Mouse (Mus musculus): Measurements from ENCODE around the gene Tmod2. TPM values are rescaled to one million over a fixed set of nuclear protein-coding genes. Genes with fewer than 3 reads are reported as not detected.
"Not testable (repeated sequence)": the region's sequence is repeated elsewhere in the genome, so short reads cannot be mapped to it uniquely, and the experiment has no call there.

The Tmod2 gene
- total and polyA plus RNA-seq, 2 experiments: 0.09 TPM; not detected in 1

GRCm38 (mm10) chr9:75536422-75536821 lies 74.7 kb downstream of the Tmod2 start:
- no peak for DNase-seq (ENCODE audit: extremely low read depth, low read depth, low spot score)
- TF ChIP-seq CTCF (IDR thresholded peaks at IDR 0.05; ENCODE audit: low read depth, low read length): no peak
- no peak for TF ChIP-seq POLR2A (IDR thresholded peaks at IDR 0.05; ENCODE audit: extremely low read depth, insufficient read depth, low read length)

GRCm38 (mm10) chr9:75534431-75534962 lies 76.6 kb downstream of the Tmod2 start:
- H3K4me1 ChIP-seq (ENCODE audit: control insufficient read depth, insufficient read depth, low read length): no peaks in the 10 kb centered on the region
- TF ChIP-seq POLR2A (IDR thresholded peaks at IDR 0.05; ENCODE audit: extremely low read depth, insufficient read depth, low read length) (no peak), CTCF (IDR thresholded peaks at IDR 0.05; ENCODE audit: low read depth, low read length) (no peak)

More at GRCm38 (mm10) chr9:75536422-75536821, 74.7 kb downstream of the Tmod2 start:
- Histone ChIP-seq H3K4me1 (ENCODE audit: control insufficient read depth, insufficient read depth, low read length) (peaks cover under 1% of the 10 kb centered on the region), H3K27me3 (ENCODE audit: control insufficient read depth, insufficient read depth, low read length) (no peaks in the 10 kb centered on the region), H3K36me3 (ENCODE audit: control insufficient read depth, insufficient read depth, low read length) (no peaks in the 10 kb centered on the region), H3K27ac (replicated peaks; ENCODE audit: insufficient read depth, low read depth, low read length) (no peak overlapping the region), H3K79me2 (ENCODE audit: control insufficient read depth, insufficient read depth, low read length) (peaks cover 12% of the 10 kb centered on the region; the same call in 1 of the 2 replicates), H3K4me3 (ENCODE audit: insufficient read depth, low read depth, low read length) (no peak overlapping the region), H3K9ac (ENCODE audit: low read depth, low read length) (no peak overlapping the region)
- WGBS: 81% methylated on average over 1 of the region's 1 CpGs

GRCm38 (mm10) chr9:75532989-75533388 lies 78.1 kb downstream of the Tmod2 start:
- not testable (repeated sequence) for H3K9ac ChIP-seq (ENCODE audit: low read depth, low read length); H3K79me2 ChIP-seq (ENCODE audit: control insufficient read depth, insufficient read depth, low read length); H3K4me1 ChIP-seq (ENCODE audit: control insufficient read depth, insufficient read depth, low read length); H3K27me3 ChIP-seq (ENCODE audit: control insufficient read depth, insufficient read depth, low read length); DNase-seq (ENCODE audit: extremely low read depth, low read depth, low spot score); H3K4me3 ChIP-seq (ENCODE audit: insufficient read depth, low read depth, low read length); H3K27ac ChIP-seq (replicated peaks; ENCODE audit: insufficient read depth, low read depth, low read length)
- 83% methylated on average over 9 of the region's 9 CpGs for WGBS
- H3K36me3 ChIP-seq (ENCODE audit: control insufficient read depth, insufficient read depth, low read length): peaks cover 16% of the 10 kb centered on the region; the same call in 1 of the 2 replicates

More at GRCm38 (mm10) chr9:75534431-75534962, 76.6 kb downstream of the Tmod2 start:
- no peak for DNase-seq (ENCODE audit: extremely low read depth, low read depth, low spot score)
- no peaks in the 10 kb centered on the region for H3K27me3 ChIP-seq (ENCODE audit: control insufficient read depth, insufficient read depth, low read length)
- WGBS: 93% methylated on average over 8 of the region's 8 CpGs
- no peak overlapping the region for H3K4me3 ChIP-seq (ENCODE audit: insufficient read depth, low read depth, low read length)
- no peak overlapping the region for H3K27ac ChIP-seq (replicated peaks; ENCODE audit: insufficient read depth, low read depth, low read length)
- no peak overlapping the region for H3K9ac ChIP-seq (ENCODE audit: low read depth, low read length)
- peaks cover 9% of the 10 kb centered on the region; the same call in 1 of the 2 replicates for H3K79me2 ChIP-seq (ENCODE audit: control insufficient read depth, insufficient read depth, low read length)
- peaks cover 8% of the 10 kb centered on the region; the same call in 1 of the 2 replicates for H3K36me3 ChIP-seq (ENCODE audit: control insufficient read depth, insufficient read depth, low read length)

- TF ChIP-seq CTCF (IDR thresholded peaks at IDR 0.05; ENCODE audit: low read depth, low read length) (no peak), POLR2A (IDR thresholded peaks at IDR 0.05; ENCODE audit: extremely low read depth, insufficient read depth, low read length) (no peak)
- no peak for DNase-seq (ENCODE audit: extremely low read depth, low read depth, low spot score)
- no peaks in the 10 kb centered on the region for H3K27me3 ChIP-seq (ENCODE audit: control insufficient read depth, insufficient read depth, low read length)
- 93% methylated on average over 7 of the region's 7 CpGs for WGBS
- H3K36me3 ChIP-seq (ENCODE audit: control insufficient read depth, insufficient read depth, low read length): peaks cover 16% of the 10 kb centered on the region; the same call in 1 of the 2 replicates
- peaks cover 9% of the 10 kb centered on the region; the same call in 1 of the 2 replicates for H3K79me2 ChIP-seq (ENCODE audit: control insufficient read depth, insufficient read depth, low read length)
- no peaks in the 10 kb centered on the region for H3K4me1 ChIP-seq (ENCODE audit: control insufficient read depth, insufficient read depth, low read length)
- no peak overlapping the region for H3K27ac ChIP-seq (replicated peaks; ENCODE audit: insufficient read depth, low read depth, low read length)
- no peak overlapping the region for H3K4me3 ChIP-seq (ENCODE audit: insufficient read depth, low read depth, low read length)
- no peak overlapping the region for H3K9ac ChIP-seq (ENCODE audit: low read depth, low read length)
These were observed 78.7 kb downstream of the Tmod2 start for GRCm38 (mm10) chr9:75532461-75532860.

GRCm38 (mm10) chr9:75529358-75529757 lies 81.8 kb downstream of the Tmod2 start:
- Histone ChIP-seq H3K27ac (replicated peaks; ENCODE audit: insufficient read depth, low read depth, low read length) (no peak overlapping the region), H3K36me3 (ENCODE audit: control insufficient read depth, insufficient read depth, low read length) (peaks cover 17% of the 10 kb centered on the region; the same call in 1 of the 2 replicates), H3K27me3 (ENCODE audit: control insufficient read depth, insufficient read depth, low read length) (no peaks in the 10 kb centered on the region), H3K79me2 (ENCODE audit: control insufficient read depth, insufficient read depth, low read length) (peaks cover 2% of the 10 kb centered on the region; the same call in 1 of the 2 replicates), H3K4me3 (ENCODE audit: insufficient read depth, low read depth, low read length) (no peak overlapping the region), H3K9ac (ENCODE audit: low read depth, low read length) (no peak overlapping the region), H3K4me1 (ENCODE audit: control insufficient read depth, insufficient read depth, low read length) (no peaks in the 10 kb centered on the region)
- TF ChIP-seq CTCF (IDR thresholded peaks at IDR 0.05; ENCODE audit: low read depth, low read length) (no peak), POLR2A (IDR thresholded peaks at IDR 0.05; ENCODE audit: extremely low read depth, insufficient read depth, low read length) (no peak)
- no peak for DNase-seq (ENCODE audit: extremely low read depth, low read depth, low spot score)
- WGBS: 82% methylated on average over 5 of the region's 5 CpGs

- Histone ChIP-seq H3K9ac (ENCODE audit: low read depth, low read length) (no peak overlapping the region), H3K36me3 (ENCODE audit: control insufficient read depth, insufficient read depth, low read length) (peaks cover 18% of the 10 kb centered on the region; the same call in 1 of the 2 replicates), H3K27ac (replicated peaks; ENCODE audit: insufficient read depth, low read depth, low read length) (no peak overlapping the region), H3K27me3 (ENCODE audit: control insufficient read depth, insufficient read depth, low read length) (no peaks in the 10 kb centered on the region), H3K4me3 (ENCODE audit: insufficient read depth, low read depth, low read length) (no peak overlapping the region), H3K4me1 (ENCODE audit: control insufficient read depth, insufficient read depth, low read length) (no peaks in the 10 kb centered on the region), H3K79me2 (ENCODE audit: control insufficient read depth, insufficient read depth, low read length) (no peaks in the 10 kb centered on the region)
- whole genome bisulfite sequencing: 96% methylated on average over 9 of the region's 9 CpGs
- DNase-seq (ENCODE audit: extremely low read depth, low read depth, low spot score): no peak
- TF ChIP-seq CTCF (IDR thresholded peaks at IDR 0.05; ENCODE audit: low read depth, low read length) (peak; percentile 28; the same call in 1 of the 2 replicates), POLR2A (IDR thresholded peaks at IDR 0.05; ENCODE audit: extremely low read depth, insufficient read depth, low read length) (no peak)
These were observed 83.0 kb downstream of the Tmod2 start for GRCm38 (mm10) chr9:75528096-75528495.
